Mouse (Mus musculus): Measurements from ENCODE around the gene Gm21985.
"Not testable (repeated sequence)": the region's sequence is repeated elsewhere in the genome, so short reads cannot be mapped to it uniquely, and the experiment has no call there.

The Gm21985 gene

GRCm38 (mm10) chr2:112433359-112433758 is 167.2 kb downstream of the Gm21985 start:
- in situ Hi-C loops (cut with MboI; ENCODE audit: low pct_unique_long_range_greater_than_20kb in 1 of 2, low sequenced_read_pairs in 2 of 2, unreplicated experiment in 1 of 2): no loop called here

DNA sequence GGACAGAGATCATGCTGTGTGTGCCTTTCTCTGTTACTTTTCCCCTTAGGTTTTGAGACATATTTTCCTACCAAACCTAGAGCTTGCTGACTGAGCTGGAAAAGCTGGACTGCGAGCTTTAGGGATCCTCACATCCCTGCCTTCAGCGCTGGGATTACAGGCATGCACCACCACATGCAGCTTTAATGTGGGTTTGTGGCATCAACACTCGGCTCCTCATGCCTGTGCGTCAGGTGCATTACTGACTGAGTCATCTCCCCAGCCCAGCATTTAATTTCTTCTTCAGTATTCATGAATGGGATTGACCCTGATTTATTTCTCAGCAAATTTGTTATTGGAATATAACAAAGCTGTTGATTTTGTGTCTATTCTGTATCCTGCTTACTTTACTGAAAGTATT is 170.2 kb downstream of the Gm21985 start:
- in situ Hi-C loops (cut with MboI; ENCODE audit: low pct_unique_long_range_greater_than_20kb in 1 of 2, low sequenced_read_pairs in 2 of 2, unreplicated experiment in 1 of 2): no loop called here

- in situ Hi-C loops (cut with MboI; ENCODE audit: low pct_unique_long_range_greater_than_20kb in 1 of 2, low sequenced_read_pairs in 2 of 2, unreplicated experiment in 1 of 2): no loop called here
Measured at GRCm38 (mm10) chr2:112437589-112437988, 171.5 kb downstream of the Gm21985 start.

DNA sequence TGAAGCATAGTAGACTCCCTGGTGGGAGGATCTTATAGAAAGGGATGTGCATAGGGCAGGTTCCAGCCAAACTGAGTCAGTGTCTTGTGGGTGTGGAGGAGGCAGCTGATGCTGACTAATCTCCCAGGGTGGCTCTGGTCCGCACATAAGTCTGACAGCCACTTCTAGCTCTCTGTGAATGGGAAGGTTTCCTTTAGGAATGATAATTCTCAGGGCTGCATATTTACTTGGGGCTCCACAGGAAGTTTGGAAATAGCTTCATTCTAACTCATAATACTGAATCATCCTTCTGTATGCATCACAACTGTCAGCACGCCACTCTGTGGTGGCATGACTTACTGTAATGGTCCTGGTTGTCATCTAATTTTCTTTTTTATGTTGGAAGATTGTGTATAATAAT is 177.4 kb downstream of the Gm21985 start:
- in situ Hi-C loops (cut with MboI; ENCODE audit: low pct_unique_long_range_greater_than_20kb in 1 of 2, low sequenced_read_pairs in 2 of 2, unreplicated experiment in 1 of 2): no loop called here

- in situ Hi-C loops (cut with MboI; ENCODE audit: low pct_unique_long_range_greater_than_20kb in 1 of 2, low sequenced_read_pairs in 2 of 2, unreplicated experiment in 1 of 2): no loop called here
Measured at GRCm38 (mm10) chr2:112445511-112445910, 179.4 kb downstream of the Gm21985 start.

- in situ Hi-C loops (cut with MboI; ENCODE audit: low pct_unique_long_range_greater_than_20kb in 1 of 2, low sequenced_read_pairs in 2 of 2, unreplicated experiment in 1 of 2): not testable (repeated sequence)
Measured at GRCm38 (mm10) chr2:112448046-112448445, 181.9 kb downstream of the Gm21985 start.

DNA sequence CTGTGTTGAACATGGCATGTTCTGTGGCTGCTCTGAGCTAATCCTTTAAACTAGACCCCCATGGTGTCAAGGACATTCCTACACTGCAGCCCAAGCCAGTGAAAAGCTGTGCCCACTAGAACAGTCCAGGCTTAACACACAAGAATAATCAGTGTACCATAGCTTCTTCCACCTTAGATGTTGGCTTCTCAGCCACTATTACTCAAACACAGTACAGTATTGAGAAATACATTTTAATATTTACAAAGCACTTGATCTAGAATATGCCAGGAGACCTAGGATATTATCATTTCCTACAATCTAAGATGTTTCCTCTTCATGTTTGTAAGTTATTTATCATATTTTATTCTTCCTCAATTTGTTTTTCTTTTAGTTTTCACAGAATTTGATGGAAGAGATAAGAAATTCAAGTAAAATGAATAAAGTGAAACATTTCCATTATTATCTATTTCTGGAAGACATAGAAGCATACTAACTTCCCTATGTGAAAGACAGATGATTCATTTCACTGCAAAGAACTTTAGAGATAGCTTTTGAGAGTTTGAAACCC is 182.5 kb downstream of the Gm21985 start:
- in situ Hi-C loops (cut with MboI; ENCODE audit: low pct_unique_long_range_greater_than_20kb in 1 of 2, low sequenced_read_pairs in 2 of 2, unreplicated experiment in 1 of 2): no loop called here

GRCm38 (mm10) chr2:112449597-112450296 is 183.6 kb downstream of the Gm21985 start:
- in situ Hi-C loops (cut with MboI; ENCODE audit: low pct_unique_long_range_greater_than_20kb in 1 of 2, low sequenced_read_pairs in 2 of 2, unreplicated experiment in 1 of 2): no loop called here

- in situ Hi-C loops (cut with MboI; ENCODE audit: low pct_unique_long_range_greater_than_20kb in 1 of 2, low sequenced_read_pairs in 2 of 2, unreplicated experiment in 1 of 2): not testable (repeated sequence)
Measured at GRCm38 (mm10) chr2:112452513-112452912, 186.4 kb downstream of the Gm21985 start.

GRCm38 (mm10) chr2:112454125-112454861 is 188.2 kb downstream of the Gm21985 start:
- in situ Hi-C loops (cut with MboI; ENCODE audit: low pct_unique_long_range_greater_than_20kb in 1 of 2, low sequenced_read_pairs in 2 of 2, unreplicated experiment in 1 of 2): no loop called here

- in situ Hi-C loops (cut with MboI; ENCODE audit: low pct_unique_long_range_greater_than_20kb in 1 of 2, low sequenced_read_pairs in 2 of 2, unreplicated experiment in 1 of 2): no loop called here
Measured at GRCm38 (mm10) chr2:112454862-112455564, 188.9 kb downstream of the Gm21985 start, which contains the start of gene Emc7. Gene Emc7, plus strand, starts transcription at chr2:112454997.

Measured in mouse embryonic stem cell (cell line).